Mouse (Mus musculus): ENCODE measurements around the gene Mef2b. TPM values are rescaled to one million over a fixed set of nuclear protein-coding genes. Genes with fewer than 3 reads are reported as not detected.

Gene Mef2b
- polyA plus RNA-seq, 1 experiment from 2014 or later = 0.70 TPM

DNA sequence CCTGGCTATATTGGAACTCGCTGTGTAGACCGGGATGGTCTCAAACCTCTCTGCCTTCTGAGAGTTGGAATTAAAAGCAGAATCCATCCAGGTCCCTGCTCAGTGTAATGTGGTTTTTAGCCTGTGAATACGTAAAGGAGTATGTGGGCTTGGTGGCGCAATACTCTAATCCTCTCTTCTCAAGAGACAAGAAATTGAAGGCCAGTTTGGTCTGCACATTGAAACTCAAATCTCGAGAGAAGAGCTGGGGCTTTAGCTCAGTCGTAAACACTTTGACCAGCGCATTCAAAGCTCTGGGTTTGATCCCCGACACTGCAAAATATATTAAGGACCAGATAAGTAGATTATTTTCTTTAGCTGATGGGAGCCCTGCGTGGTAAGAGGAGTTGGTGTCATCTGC, 470 bp downstream of the Mef2b start:
- Histone ChIP-seq H3K9me3 (no peaks in the 10 kb centered on the region), H3K4me1 (peaks cover 21% of the 10 kb centered on the region), H3K4me3 (peak overlapping the region; percentile 89), H3K27ac (replicated peaks) (peak overlapping the region; percentile 89), H3K36me3 (replicated peaks) (peaks cover 58% of the 10 kb centered on the region), H3K27me3 (replicated peaks; ENCODE audit: low read depth, poor library complexity, severe bottlenecking) (no peaks in the 10 kb centered on the region)
- no peak for DNase-seq (ENCODE audit: low spot score)
- 16% methylated on average over 9 of the region's 9 CpGs for WGBS

- no peak for DNase-seq (ENCODE audit: low spot score)
- Histone ChIP-seq H3K27me3 (replicated peaks; ENCODE audit: low read depth, poor library complexity, severe bottlenecking) (peaks cover 17% of the 10 kb centered on the region), H3K27ac (replicated peaks) (no peak overlapping the region), H3K9me3 (no peaks in the 10 kb centered on the region), H3K36me3 (replicated peaks) (peaks cover 45% of the 10 kb centered on the region), H3K4me1 (peaks cover 18% of the 10 kb centered on the region), H3K4me3 (no peak overlapping the region)
- WGBS = 88% methylated on average over 7 of the region's 7 CpGs
Observed at GRCm38 (mm10) chr8:70147678-70148607, 8.4 kb downstream of the Mef2b start.

DNA sequence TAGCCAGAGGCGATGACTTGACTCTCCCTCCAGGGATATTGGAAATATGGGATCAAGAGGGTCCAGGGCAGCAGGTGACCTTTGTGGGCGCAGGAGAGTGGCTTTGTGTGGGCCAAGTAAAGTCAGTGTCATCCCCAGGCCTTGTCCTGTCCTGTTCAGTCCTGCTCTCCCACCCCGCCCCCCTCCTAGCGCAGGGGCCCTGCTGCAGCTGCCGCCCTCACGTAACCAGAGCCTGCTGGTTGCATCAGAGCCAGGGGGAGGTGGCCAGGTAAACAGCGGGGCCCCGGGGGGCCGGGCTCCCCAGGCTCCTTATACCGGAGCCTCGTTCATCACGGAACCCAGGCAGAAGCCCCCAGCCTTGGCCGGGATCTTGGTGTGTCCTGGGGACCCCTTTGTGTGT, 10.6 kb downstream of the Mef2b start:
- Histone ChIP-seq H3K4me1 (peaks cover 19% of the 10 kb centered on the region), H3K36me3 (replicated peaks) (peaks cover 23% of the 10 kb centered on the region), H3K4me3 (0 out of 2 replicates have a peak overlapping the region, but pooled peaks have one; percentile 21), H3K9me3 (no peaks in the 10 kb centered on the region), H3K27ac (replicated peaks) (peak overlapping the region; percentile 52; the same call in 1 of the 2 replicates), H3K27me3 (replicated peaks; ENCODE audit: low read depth, poor library complexity, severe bottlenecking) (peaks cover 33% of the 10 kb centered on the region)
- peak; percentile 62 for DNase-seq (ENCODE audit: low spot score)
- 12% methylated on average over 13 of the region's 13 CpGs for WGBS

DNA sequence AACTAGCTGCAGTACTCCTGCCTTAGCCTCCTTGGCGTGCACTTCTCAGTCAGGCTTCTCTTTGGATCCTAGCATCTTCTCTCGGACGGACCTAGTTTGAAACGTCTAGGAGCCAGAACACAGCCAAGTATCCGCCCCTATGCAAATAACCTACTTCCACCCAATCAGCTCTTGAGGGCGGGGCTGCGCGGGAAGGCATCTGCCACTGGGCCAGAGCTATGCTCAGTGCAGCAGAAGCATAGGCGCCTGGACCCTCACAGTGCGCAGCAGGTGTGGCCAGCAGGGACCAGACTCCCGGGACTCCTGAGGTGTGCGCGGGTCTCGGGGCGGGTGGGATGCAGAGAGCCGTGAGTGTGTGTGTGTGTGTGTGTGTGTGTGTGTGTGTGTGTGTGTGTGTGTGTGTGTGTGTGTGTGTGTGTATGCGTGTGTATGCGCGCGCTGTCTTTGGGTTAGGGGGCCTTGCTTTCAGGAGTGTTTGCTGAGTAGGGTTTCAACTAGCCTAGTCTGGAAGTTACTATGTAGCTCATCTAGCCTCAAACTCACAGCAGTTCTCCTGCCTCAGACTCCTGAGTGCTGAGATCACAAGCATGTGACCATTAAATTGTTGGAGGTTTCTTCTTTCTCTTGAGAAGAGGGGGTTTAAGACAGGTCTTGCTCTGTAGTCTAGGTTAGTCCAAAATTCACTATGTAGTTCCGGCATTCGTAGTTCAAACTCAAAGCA, 13.2 kb downstream of the Mef2b start:
- H3K27me3 ChIP-seq (replicated peaks; ENCODE audit: low read depth, poor library complexity, severe bottlenecking) = peaks cover 49% of the 10 kb centered on the region
- H3K4me3 ChIP-seq = peak overlapping the region; percentile 41
- H3K4me1 ChIP-seq = peaks cover 23% of the 10 kb centered on the region
- no peaks in the 10 kb centered on the region; the same call in 1 of the 2 replicates for H3K36me3 ChIP-seq (replicated peaks)
- no peak overlapping the region for H3K27ac ChIP-seq (replicated peaks)
- 14% methylated on average over 22 of the region's 22 CpGs for WGBS
- no peaks in the 10 kb centered on the region for H3K9me3 ChIP-seq
- DNase-seq (ENCODE audit: low spot score) = peak; percentile 88

DNA sequence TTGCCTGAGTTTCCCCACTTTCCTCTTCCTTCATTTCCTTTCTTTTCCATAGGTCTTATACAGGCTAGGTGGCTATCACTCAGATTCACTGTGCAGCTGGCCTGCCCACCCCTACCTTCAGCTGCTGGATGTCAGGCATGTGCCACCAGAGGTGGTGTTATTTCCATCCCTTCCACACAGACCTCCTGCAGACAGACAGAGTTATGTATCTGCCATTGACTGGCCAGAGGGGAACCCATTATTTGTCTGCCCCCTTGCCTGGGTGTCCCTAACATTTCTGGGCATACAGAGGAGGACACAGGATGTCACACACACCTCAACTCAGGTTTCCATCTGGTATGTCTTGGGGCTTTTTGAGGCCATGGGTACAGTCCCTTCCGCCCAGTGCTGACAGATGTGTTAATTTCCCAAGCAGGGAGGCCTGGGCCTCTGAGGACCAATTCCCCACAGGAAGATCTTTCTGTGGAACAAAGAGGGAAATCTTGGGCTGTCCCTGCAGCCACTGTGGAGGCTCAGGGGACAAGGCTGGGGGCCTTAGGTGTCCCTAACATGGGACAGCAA, 17.8 kb downstream of the Mef2b start:
- Histone ChIP-seq H3K4me1 (peaks cover 33% of the 10 kb centered on the region), H3K27me3 (replicated peaks; ENCODE audit: low read depth, poor library complexity, severe bottlenecking) (peaks cover 47% of the 10 kb centered on the region), H3K9me3 (no peaks in the 10 kb centered on the region), H3K4me3 (no peak overlapping the region), H3K36me3 (replicated peaks) (no peaks in the 10 kb centered on the region), H3K27ac (replicated peaks) (no peak overlapping the region)
- 89% methylated on average over 1 of the region's 1 CpGs for WGBS
- DNase-seq (ENCODE audit: low spot score) = no peak

DNA sequence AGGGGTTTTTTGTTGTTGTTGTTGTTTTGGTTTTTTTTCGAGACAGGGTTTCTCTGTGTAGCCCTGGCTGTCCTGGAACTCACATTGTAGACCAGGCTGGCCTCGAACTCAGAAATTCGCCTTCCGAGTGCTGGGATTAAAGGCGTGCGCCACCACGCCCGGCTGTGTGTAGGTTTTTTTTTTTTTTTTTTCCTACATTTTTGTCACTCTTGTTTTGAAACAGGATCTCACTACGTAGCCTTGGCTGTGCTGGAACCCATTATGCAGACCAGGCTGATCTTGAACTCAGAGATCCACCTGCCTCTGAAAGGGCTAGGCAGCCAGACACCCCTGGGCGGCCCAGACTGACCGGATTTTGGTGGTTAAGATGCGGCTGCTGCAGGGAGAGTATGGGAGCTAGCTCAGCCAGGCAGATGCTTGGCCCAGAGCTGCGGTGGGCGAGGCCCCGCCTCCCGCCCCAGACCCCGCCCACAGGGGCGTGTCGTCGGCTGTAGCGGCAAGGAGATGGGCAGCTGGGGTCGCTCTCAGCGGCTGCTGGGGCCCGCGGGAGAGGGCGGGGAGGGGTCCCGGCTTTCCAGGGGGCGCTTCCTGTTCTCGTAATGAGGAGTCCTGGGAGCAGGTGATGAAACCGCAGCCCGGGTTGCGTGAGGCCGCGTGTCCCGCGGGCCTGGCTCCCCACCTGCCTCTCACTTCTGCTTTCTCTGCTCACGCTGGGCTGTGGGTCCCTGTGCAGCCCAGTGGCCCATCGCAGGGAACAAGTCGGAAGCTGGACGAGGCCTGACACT, 18.8 kb downstream of the Mef2b start:
- H3K27ac ChIP-seq (replicated peaks) = peak overlapping the region; percentile 79
- 14% methylated on average over 40 of the region's 40 CpGs for WGBS
- H3K9me3 ChIP-seq = no peaks in the 10 kb centered on the region
- peak overlapping the region; percentile 63 for H3K4me3 ChIP-seq
- H3K27me3 ChIP-seq (replicated peaks; ENCODE audit: low read depth, poor library complexity, severe bottlenecking) = peaks cover 44% of the 10 kb centered on the region
- H3K36me3 ChIP-seq (replicated peaks) = no peaks in the 10 kb centered on the region
- H3K4me1 ChIP-seq = peaks cover 26% of the 10 kb centered on the region
- peak; percentile 90 for DNase-seq (ENCODE audit: low spot score)

DNA sequence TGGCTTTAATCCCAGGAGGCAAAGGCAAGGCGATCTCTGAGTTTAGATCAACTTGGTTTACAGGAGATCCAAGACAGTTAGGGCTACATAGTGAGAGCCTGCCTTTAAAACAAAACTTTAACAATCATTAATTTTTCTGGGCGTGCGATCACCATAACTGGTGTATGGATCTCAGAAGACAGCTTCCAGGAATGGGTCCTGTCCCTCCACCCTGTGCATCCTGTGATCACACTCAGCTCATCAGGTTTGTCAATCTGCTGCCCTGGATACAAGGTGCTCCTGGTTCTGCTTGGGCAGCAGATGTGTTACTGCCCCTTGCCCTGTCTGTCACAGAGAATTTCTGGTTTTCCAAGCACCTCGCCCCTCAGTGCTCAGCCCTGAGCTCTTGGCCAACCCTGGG, 19.7 kb downstream of the Mef2b start:
- DNase-seq (ENCODE audit: low spot score) = no peak
- H3K27me3 ChIP-seq (replicated peaks; ENCODE audit: low read depth, poor library complexity, severe bottlenecking) = peaks cover 46% of the 10 kb centered on the region
- 88% methylated on average over 4 of the region's 4 CpGs for WGBS
- no peaks in the 10 kb centered on the region for H3K36me3 ChIP-seq (replicated peaks)
- peaks cover 26% of the 10 kb centered on the region for H3K4me1 ChIP-seq
- no peaks in the 10 kb centered on the region for H3K9me3 ChIP-seq
- H3K4me3 ChIP-seq = 0 out of 2 replicates have a peak overlapping the region, but pooled peaks have one; percentile 63
- no peak overlapping the region for H3K27ac ChIP-seq (replicated peaks)

DNA sequence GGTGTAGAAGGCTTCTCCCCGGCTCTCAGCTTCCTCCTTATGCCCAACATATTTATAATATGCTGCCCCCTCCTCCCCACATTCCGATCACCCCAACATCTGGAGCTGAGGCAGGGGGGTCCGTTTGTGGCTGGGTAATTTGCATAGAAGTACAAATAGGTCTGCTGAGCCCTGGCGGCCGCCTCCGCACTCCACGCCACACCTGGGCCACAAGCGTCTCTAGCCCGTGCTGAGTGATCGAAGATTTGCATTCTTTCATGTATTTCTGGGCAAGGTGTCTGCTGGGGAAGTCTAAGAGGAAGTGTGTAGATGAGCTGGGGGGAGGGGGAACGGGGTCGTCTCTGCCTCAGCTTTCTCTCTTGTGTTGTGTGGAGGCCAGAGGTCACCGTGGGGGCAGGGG, 20.5 kb downstream of the Mef2b start:
- no peaks in the 10 kb centered on the region for H3K36me3 ChIP-seq (replicated peaks)
- H3K27me3 ChIP-seq (replicated peaks; ENCODE audit: low read depth, poor library complexity, severe bottlenecking) = peaks cover 47% of the 10 kb centered on the region
- no peaks in the 10 kb centered on the region for H3K9me3 ChIP-seq
- H3K27ac ChIP-seq (replicated peaks) = no peak overlapping the region
- WGBS = 63% methylated on average over 13 of the region's 13 CpGs
- H3K4me3 ChIP-seq = no peak overlapping the region
- DNase-seq (ENCODE audit: low spot score) = no peak
- peaks cover 27% of the 10 kb centered on the region for H3K4me1 ChIP-seq

DNA sequence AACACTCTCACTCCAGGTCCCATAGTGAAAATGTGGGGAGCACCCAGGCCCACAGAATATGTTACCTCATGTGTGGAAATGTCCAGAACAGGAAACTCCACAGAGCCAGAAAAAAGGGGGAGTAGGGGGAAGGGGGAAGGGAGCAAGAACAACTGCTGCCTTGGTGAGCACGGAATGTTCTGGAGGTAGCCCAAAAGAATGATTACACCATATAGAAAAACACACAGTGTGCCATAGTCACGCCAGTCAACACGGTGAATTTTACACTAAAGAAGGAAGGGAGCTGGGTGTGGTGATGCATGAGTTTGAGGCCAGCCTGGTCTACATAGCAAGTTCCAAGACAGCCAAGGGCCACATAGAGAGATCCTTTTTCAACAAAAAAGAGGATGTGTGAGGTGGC, 23.8 kb downstream of the Mef2b start:
- no peak overlapping the region for H3K4me3 ChIP-seq
- no peak for DNase-seq (ENCODE audit: low spot score)
- no peak overlapping the region for H3K27ac ChIP-seq (replicated peaks)
- H3K9me3 ChIP-seq = no peaks in the 10 kb centered on the region
- peaks cover 38% of the 10 kb centered on the region for H3K4me1 ChIP-seq
- H3K36me3 ChIP-seq (replicated peaks) = no peaks in the 10 kb centered on the region
- H3K27me3 ChIP-seq (replicated peaks; ENCODE audit: low read depth, poor library complexity, severe bottlenecking) = peaks cover 57% of the 10 kb centered on the region
- WGBS = 84% methylated on average over 3 of the region's 3 CpGs

DNA sequence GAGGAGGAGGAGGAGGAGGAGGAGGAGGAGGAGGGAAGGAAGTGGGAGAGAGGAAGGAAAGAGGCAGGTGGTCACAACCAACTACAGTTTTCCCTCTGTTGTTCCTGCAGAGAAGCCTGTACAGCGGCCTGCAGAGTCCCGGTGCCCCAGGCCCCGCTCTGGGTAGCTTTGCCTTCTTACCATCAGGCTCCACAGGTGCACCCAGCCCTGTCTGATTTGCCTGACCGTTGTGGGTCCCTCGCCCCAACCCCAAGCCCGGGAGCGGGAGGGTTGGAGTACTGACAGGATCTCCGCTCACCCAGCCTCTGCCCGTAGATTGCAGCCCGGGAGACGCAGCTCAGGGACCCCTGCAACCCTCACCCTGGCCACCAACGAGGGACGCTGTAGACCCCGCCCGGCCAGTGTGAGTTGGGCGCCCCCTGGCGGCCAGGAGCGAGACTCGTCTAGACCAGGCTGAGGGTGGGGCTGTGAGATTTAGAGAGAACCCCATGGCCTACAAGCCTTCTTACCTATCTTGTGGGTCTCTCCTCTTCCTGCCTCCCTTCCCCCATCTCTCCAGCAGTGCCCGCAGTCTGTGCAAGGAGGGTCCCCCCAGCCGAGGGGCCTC, 27.1 kb downstream of the Mef2b start:
- DNase-seq (ENCODE audit: low spot score) = peak; percentile 91
- Histone ChIP-seq H3K4me3 (peak overlapping the region; percentile 45), H3K27me3 (replicated peaks; ENCODE audit: low read depth, poor library complexity, severe bottlenecking) (peaks cover 46% of the 10 kb centered on the region), H3K9me3 (no peaks in the 10 kb centered on the region), H3K36me3 (replicated peaks) (no peaks in the 10 kb centered on the region), H3K27ac (replicated peaks) (no peak overlapping the region), H3K4me1 (peaks cover 26% of the 10 kb centered on the region)
- WGBS = 3% methylated on average over 21 of the region's 21 CpGs

DNA sequence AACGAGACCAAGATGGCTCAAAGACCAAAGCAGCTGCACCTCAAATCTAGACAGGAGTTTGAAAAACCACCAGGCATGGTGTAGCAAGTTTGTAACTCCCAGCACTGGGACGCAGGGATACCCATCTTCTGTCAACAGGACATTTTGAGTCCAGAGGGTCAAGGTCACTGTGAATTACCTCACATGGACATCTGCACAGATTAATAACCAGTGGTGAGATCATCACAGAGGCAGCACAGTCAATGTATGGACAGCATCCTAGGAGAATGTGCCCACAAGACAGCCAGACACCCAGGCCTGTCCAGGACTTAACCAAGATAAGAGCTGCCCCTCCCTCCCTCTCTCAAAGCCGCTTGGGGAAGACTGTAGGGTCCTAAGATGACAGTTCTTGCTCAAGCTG, 30.6 kb downstream of the Mef2b start:
- Histone ChIP-seq H3K27me3 (replicated peaks; ENCODE audit: low read depth, poor library complexity, severe bottlenecking) (peaks cover 30% of the 10 kb centered on the region), H3K27ac (replicated peaks) (no peak overlapping the region), H3K36me3 (replicated peaks) (0 out of 2 replicates have a peak, but pooled peaks cover 11% of the 10 kb centered on the region), H3K4me1 (peaks cover 46% of the 10 kb centered on the region), H3K4me3 (no peak overlapping the region), H3K9me3 (no peaks in the 10 kb centered on the region)
- DNase-seq (ENCODE audit: low spot score) = no peak
- 79% methylated on average over 3 of the region's 3 CpGs for WGBS

All from embryonic facial prominence, embryonic 10.5 days (tissue).